Mouse (Mus musculus) hindbrain, embryonic 14.5 days (tissue): Measurements from ENCODE around the gene Rhot2. TPM values are rescaled to one million over a fixed set of nuclear protein-coding genes. Genes with fewer than 3 reads are reported as not detected.

Experiments
- ATAC-seq: fragments of 200-750 bp; cut with Nextera tagmentation; 2 replicates; pipeline ENCODE4 v1.8.0; 2017; ENCODE audit warnings: moderate number of reproducible peaks, mild to moderate bottlenecking, moderate TSS enrichment, moderate library complexity; ENCODE audit not compliant: low FRiP score
- DNase-seq: peaks from one replicate; pipeline ENCODE4 v3.0.0-alpha.2; 2015; ENCODE audit warnings: low spot score
- H3K27ac ChIP-seq: fragments of 300-500 bp; sonication (generic); 2 replicates; pipeline ENCODE4 v1.5.1; 2014; ENCODE audit warnings: mild to moderate bottlenecking, moderate library complexity
- H3K27me3 ChIP-seq: fragments of 300-500 bp; sonication (generic); 2 replicates; pipeline ENCODE4 v1.6.1; 2014; ENCODE audit warnings: mild to moderate bottlenecking, low read length, mixed read lengths; ENCODE audit not compliant: control insufficient read depth, insufficient read depth
- H3K36me3 ChIP-seq: fragments of 300-500 bp; sonication (generic); replicated peaks from 2 replicates; pipeline ENCODE4 v1.6.1; 2014; ENCODE audit not compliant: control insufficient read depth, insufficient read depth
- H3K4me1 ChIP-seq: fragments of 300-500 bp; sonication (generic); replicated peaks from 2 replicates; pipeline ENCODE4 v1.6.1; 2014; ENCODE audit warnings: antibody characterized with exemption, low read length, mixed read lengths; ENCODE audit not compliant: control insufficient read depth, insufficient read depth
- H3K4me2 ChIP-seq: fragments of 300-500 bp; sonication (generic); replicated peaks from 2 replicates; pipeline ENCODE4 v1.6.1; 2014; ENCODE audit warnings: mild to moderate bottlenecking, moderate library complexity
- H3K4me3 ChIP-seq: fragments of 300-500 bp; sonication (generic); replicated peaks from 2 replicates; pipeline ENCODE4 v1.5.1; 2014; ENCODE audit warnings: mild to moderate bottlenecking, low read length
- H3K9ac ChIP-seq: fragments of 300-500 bp; sonication (generic); 2 replicates; pipeline ENCODE4 v1.6.1; 2014
- H3K9me3 ChIP-seq: fragments of 300-500 bp; sonication (generic); 2 replicates; pipeline ENCODE4 v1.6.1; 2016; ENCODE audit warnings: low read length; ENCODE audit not compliant: control insufficient read depth
- WGBS: fragments of 180-500 bp; shearing (Covaris S2); extraction: QIAGEN DNeasy Blood & Tissue Kit; methylation state at CpG from one replicate; pipeline ENCODE4 v1.1.7; 2014; 5-methylcytosine and 5-hydroxymethylcytosine counted together
- polyA plus RNA-seq: library from polyadenylated mRNA; unstranded; fragments of >200 nt; fragmentation: Nextera tagmentation; extraction: Ambion mirVana; gene quantifications from 2 replicates; pipeline ENCODE4 v1.2.1, GENCODE M21; 2014

Gene Rhot2
- polyA plus RNA-seq = 6.5 and 9.9 TPM in 2 replicates

DNA sequence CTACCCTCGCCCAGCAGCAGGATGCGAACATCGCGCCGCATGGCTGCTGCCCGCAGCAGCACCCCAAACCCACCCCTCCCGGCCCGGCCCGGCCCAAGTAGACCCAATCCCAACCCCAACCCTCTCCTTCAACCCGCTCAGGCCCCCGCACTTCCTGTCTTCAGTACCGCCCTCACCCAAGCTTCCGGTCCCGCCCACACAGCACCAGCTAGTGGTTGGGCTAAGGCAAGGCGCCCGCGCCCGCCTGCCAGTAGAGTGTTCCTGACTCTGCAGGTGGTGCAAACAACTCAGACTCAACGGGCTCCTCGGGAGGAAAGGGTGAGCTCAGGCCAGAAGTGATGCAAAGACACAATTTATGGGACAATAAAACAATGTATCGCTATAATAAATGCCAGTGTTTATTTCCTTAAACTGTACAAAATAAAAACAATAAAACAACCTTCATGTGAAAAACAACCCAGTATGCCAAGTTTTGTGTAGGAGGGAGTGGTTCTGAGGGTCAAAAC is at the start of gene Rhot2:
Gene Rhot2, minus strand, starts transcription at position 456 of the 506 bp plus-strand sequence.
- ATAC-seq = peak; percentile 94
- H3K4me1 ChIP-seq = peaks cover 9% of the 10 kb centered on the region; the same call in 1 of the 2 replicates
- H3K27ac ChIP-seq = peak within 1 kb of the TSS; percentile 66
- H3K27me3 ChIP-seq = no peaks in the 10 kb centered on the region
- DNase-seq = peak; percentile 89
- no peaks in the 10 kb centered on the region for H3K9me3 ChIP-seq
- WGBS = under 1% methylated on average over 20 of the region's 21 CpGs
- peak within 1 kb of the TSS; percentile 82 for H3K4me3 ChIP-seq
- peaks cover 54% of the 10 kb centered on the region for H3K36me3 ChIP-seq
- peak within 1 kb of the TSS; percentile 95 for H3K4me2 ChIP-seq
- H3K9ac ChIP-seq = peak within 1 kb of the TSS; percentile 86

DNA sequence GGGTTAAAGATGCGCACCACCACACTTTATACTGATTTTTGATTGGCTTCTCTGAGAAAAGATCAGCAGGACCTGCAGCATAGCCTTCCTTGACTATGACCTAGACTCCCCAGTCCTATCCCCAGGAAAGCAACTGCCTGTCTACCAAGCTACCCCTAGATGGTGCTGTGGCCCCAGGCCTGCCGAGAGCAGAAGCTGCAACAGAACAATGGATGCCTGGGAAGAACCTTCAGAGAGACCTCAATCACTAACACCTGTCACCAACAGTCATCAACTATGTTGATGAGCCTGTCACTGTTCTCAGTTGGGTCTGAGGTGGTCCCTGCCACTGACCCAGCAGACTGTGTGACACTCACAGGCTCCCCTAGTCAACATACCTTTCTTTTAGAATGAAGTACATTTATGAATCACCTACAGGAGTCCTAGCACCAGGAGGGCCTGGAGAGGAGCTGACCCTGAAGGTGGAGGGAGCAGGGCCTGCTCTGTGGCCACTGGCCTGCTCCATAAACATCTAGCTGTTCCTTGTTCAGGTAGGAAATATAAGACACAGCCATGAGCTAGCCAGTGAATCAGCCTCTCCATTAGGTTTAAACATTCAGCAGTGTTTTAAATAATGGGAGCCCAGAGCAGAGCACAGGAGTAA is 49.4 kb upstream of the Rhot2 start:
- H3K9ac ChIP-seq = no peak overlapping the region

DNA sequence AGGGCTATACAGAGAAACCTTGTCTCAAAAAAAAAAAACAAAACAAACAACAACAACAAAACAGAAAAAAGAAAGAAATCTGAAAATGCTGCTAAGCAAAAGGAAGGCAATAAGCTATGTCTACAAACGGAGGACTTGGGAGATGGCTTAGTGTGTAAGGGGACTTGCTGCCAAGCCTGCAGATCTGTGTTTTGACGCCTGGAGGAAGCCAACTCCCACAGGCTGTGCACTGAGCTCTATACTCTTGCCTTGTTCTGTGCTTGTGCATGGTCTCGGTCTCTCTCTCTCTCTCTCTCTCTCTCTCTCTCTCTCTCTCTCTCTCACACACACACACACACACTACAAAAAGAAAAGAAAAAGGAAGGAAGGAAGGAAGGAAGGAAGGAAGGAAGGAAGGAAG is 44.2 kb upstream of the Rhot2 start:
- peaks cover 45% of the 10 kb centered on the region for H3K36me3 ChIP-seq
- no peaks in the 10 kb centered on the region for H3K4me1 ChIP-seq
- no peaks in the 10 kb centered on the region for H3K9me3 ChIP-seq
- no peak overlapping the region for H3K4me2 ChIP-seq
- no peak overlapping the region for H3K27ac ChIP-seq
- WGBS = 91% methylated on average over 3 of the region's 3 CpGs
- DNase-seq (no peak), ATAC-seq (no peak)
- H3K4me3 ChIP-seq = no peak overlapping the region
- H3K9ac ChIP-seq = no peak overlapping the region
- no peaks in the 10 kb centered on the region for H3K27me3 ChIP-seq

More for the DNA sequence above, 49.4 kb upstream of the Rhot2 start:
- Histone ChIP-seq H3K36me3 (peaks cover 14% of the 10 kb centered on the region), H3K27ac (peak overlapping the region; percentile 58), H3K9me3 (no peaks in the 10 kb centered on the region), H3K27me3 (no peaks in the 10 kb centered on the region), H3K4me2 (no peak overlapping the region), H3K4me1 (no peaks in the 10 kb centered on the region; the same call in 1 of the 2 replicates), H3K4me3 (no peak overlapping the region)
- 24% methylated on average over 2 of the region's 2 CpGs for WGBS
- peak; percentile 75 for ATAC-seq
- peak; percentile 80 for DNase-seq

- Histone ChIP-seq H3K9ac (no peak overlapping the region), H3K4me1 (no peaks in the 10 kb centered on the region), H3K4me3 (no peak overlapping the region), H3K36me3 (peaks cover 59% of the 10 kb centered on the region), H3K27ac (no peak overlapping the region), H3K4me2 (no peak overlapping the region), H3K9me3 (no peaks in the 10 kb centered on the region), H3K27me3 (no peaks in the 10 kb centered on the region)
- DNase-seq = no peak
- 89% methylated on average over 10 of the region's 10 CpGs for WGBS
- no peak for ATAC-seq
Measured at GRCm38 (mm10) chr17:25887467-25887866, 42.8 kb upstream of the Rhot2 start.

DNA sequence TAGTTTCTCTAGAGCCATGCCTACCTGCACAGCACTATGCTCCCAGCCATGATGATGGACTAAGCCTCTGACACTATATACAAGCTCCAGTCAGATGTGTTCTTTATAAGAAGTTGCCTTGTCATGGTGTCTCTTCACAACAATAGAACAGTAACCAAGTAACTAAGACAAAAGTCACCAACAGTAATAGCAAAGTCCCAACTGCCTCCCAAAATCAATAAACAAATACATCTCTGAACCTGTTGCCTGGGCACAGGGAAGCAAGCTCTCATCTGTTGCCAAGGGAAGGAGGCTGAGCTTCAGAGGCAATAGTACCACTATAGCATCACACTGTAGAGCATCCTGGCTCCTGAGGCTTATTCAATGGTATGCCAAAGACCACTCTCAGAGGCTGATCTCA is 42.2 kb upstream of the Rhot2 start:
- Histone ChIP-seq H3K36me3 (peaks cover 61% of the 10 kb centered on the region), H3K27ac (no peak overlapping the region), H3K4me2 (no peak overlapping the region), H3K4me3 (no peak overlapping the region), H3K4me1 (no peaks in the 10 kb centered on the region), H3K9ac (no peak overlapping the region), H3K9me3 (no peaks in the 10 kb centered on the region), H3K27me3 (no peaks in the 10 kb centered on the region)
- ATAC-seq (no peak), DNase-seq (no peak)

DNA sequence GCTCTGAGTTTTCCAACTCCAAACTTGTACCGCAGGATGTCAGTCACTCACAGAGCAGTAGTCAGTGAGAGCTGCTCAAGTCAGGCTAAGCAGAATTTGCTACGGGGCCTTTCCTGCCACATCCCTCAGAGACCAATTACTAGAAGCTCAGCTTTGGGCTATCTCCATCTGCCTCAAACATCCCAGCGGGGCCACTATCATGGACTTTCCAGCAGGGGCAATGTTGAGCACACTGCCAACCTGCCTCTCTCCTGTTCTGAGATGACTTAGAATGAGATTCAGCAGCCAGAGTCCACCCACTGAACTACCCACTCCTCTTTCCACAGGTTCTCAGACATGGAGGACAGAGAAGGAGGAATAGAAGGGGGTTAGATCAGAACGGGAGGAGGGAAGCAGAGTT is 41.0 kb upstream of the Rhot2 start:
- Histone ChIP-seq H3K9me3 (no peaks in the 10 kb centered on the region), H3K27me3 (no peaks in the 10 kb centered on the region), H3K4me1 (peaks cover 6% of the 10 kb centered on the region; the same call in 1 of the 2 replicates), H3K4me2 (no peak overlapping the region), H3K4me3 (no peak overlapping the region), H3K36me3 (peaks cover 65% of the 10 kb centered on the region), H3K9ac (no peak overlapping the region), H3K27ac (no peak overlapping the region)
- DNase-seq = no peak
- WGBS = 60% methylated on average over 4 of the region's 4 CpGs
- ATAC-seq = no peak

DNA sequence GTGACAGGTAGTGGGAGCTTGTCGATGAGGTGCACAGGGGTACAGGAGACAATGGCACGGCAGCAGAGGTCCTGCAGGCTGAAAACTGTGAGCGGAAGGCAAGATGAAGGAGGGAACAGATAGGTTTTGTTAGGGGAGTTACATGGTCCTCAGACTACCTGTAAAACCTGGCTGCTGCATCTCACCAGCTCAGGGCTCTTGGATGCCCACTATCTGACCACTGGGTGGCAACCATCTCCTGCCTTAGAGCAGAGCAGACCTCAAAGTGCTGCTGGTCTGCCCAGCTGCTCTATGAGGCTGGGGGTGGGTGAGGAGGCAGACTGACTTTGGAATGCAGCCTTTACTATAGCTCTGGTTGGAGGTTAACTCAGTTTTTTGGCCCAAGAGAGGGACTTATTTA is 39.2 kb upstream of the Rhot2 start:
- Histone ChIP-seq H3K27ac (no peak overlapping the region), H3K27me3 (no peaks in the 10 kb centered on the region), H3K4me2 (no peak overlapping the region), H3K4me3 (no peak overlapping the region), H3K9ac (no peak overlapping the region), H3K4me1 (peaks cover 11% of the 10 kb centered on the region), H3K9me3 (no peaks in the 10 kb centered on the region), H3K36me3 (peaks cover 54% of the 10 kb centered on the region)
- ATAC-seq = no peak
- WGBS = 98% methylated on average over 3 of the region's 3 CpGs
- DNase-seq = no peak

- Histone ChIP-seq H3K27ac (no peak overlapping the region), H3K4me1 (peaks cover 11% of the 10 kb centered on the region), H3K27me3 (no peaks in the 10 kb centered on the region), H3K36me3 (peaks cover 54% of the 10 kb centered on the region), H3K4me2 (no peak overlapping the region), H3K9ac (no peak overlapping the region), H3K4me3 (no peak overlapping the region), H3K9me3 (no peaks in the 10 kb centered on the region)
- DNase-seq (no peak), ATAC-seq (no peak)
- 76% methylated on average over 8 of the region's 8 CpGs for WGBS
Measured at GRCm38 (mm10) chr17:25883268-25883667, 38.6 kb upstream of the Rhot2 start.

DNA sequence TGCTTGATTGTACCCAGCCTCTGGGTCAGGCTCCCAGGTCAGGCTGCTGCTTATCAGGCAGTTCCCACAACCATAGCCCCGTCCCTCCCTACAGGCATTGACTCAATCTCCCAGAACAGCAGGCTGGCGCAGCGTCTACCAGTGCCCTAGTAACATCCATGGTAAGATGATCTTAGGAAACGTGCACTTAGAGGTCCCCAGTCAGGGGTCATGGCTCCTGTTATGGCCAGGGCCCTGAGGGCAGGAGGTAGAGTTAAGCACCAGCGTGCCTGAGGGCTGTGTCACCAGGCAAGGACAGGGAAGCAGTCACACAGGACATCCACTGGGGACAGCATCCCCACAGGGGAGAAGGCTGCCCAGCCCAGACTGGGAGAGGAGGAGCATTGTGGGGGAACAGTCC is 37.7 kb upstream of the Rhot2 start:
- Histone ChIP-seq H3K4me1 (peaks cover 11% of the 10 kb centered on the region), H3K4me2 (no peak overlapping the region), H3K36me3 (peaks cover 52% of the 10 kb centered on the region), H3K4me3 (no peak overlapping the region), H3K9me3 (no peaks in the 10 kb centered on the region), H3K27me3 (no peaks in the 10 kb centered on the region), H3K9ac (no peak overlapping the region), H3K27ac (no peak overlapping the region)
- 27% methylated on average over 5 of the region's 5 CpGs for WGBS
- no peak for DNase-seq
- ATAC-seq = no peak
